Mouse (Mus musculus): Measurements from ENCODE around the gene Asic4. TPM values are rescaled to one million over a fixed set of nuclear protein-coding genes. Genes with fewer than 3 reads are reported as not detected.

The Asic4 gene
- total RNA-seq, 4 experiments from 2014 or later = not detected

Other genes starting within 250 kb of the Asic4 start
- gene Glb1l, start 239.6 kb upstream of the Asic4 start, total RNA-seq (2022) = 1 to 10 TPM in 2 of 4 experiments, under 1 TPM in 2; 0.73 to 2.3 (median 1.3) TPM
- gene Stk16, start 239.6 kb upstream of the Asic4 start, total RNA-seq (2022) = 10 to 100 TPM; 15.2 to 20.5 (median 19.6) TPM
- gene Tuba4a, start 230.6 kb upstream of the Asic4 start, total RNA-seq (2022) = 1,000 to 10,000 TPM; 1,243 to 1,380 (median 1,348) TPM
- not detected for gene A630095N17Rik, start 218.3 kb upstream of the Asic4 start, total RNA-seq (2022)
- gene Dnajb2, start 214.0 kb upstream of the Asic4 start, total RNA-seq (2022) = 10 to 100 TPM; 84.3 to 97.1 (median 85.1) TPM
- under 1 TPM in 3 of 4 experiments, not detected in 1; 0.07 to 0.31 (median 0.08) TPM for gene Ptprn, start 185.9 kb upstream of the Asic4 start, total RNA-seq (2022)
- not detected for gene Resp18, start 172.0 kb upstream of the Asic4 start, total RNA-seq (2022)
- gene Dnpep, start 132.4 kb upstream of the Asic4 start, total RNA-seq (2022) = 10 to 100 TPM; 38.7 to 46.5 (median 44.1) TPM
- gene Des, start 90.1 kb upstream of the Asic4 start, total RNA-seq (2022) = 1,000 to 10,000 TPM; 2,187 to 2,605 (median 2,481) TPM
- gene Speg, start 75.1 kb upstream of the Asic4 start, total RNA-seq (2022) = 100 to 1,000 TPM; 283 to 320 (median 317) TPM
- gene Gmppa, start 14.5 kb upstream of the Asic4 start, total RNA-seq (2022) = 10 to 100 TPM; 41.1 to 50.3 (median 42.8) TPM
- gene Chpf, start 28.9 kb downstream of the Asic4 start, total RNA-seq (2022) = 1 to 10 TPM; 2.0 to 3.5 (median 2.5) TPM
- not detected for gene Tmem198, start 29.1 kb downstream of the Asic4 start, total RNA-seq (2022)
- 10 to 100 TPM; 22.2 to 38.4 (median 28.3) TPM for gene Obsl1, start 56.0 kb downstream of the Asic4 start, total RNA-seq (2022)
- 1 to 10 TPM in 3 of 4 experiments, under 1 TPM in 1; 0.59 to 2.0 (median 1.5) TPM for gene Inha, start 56.6 kb downstream of the Asic4 start, total RNA-seq (2022)
- 1 to 10 TPM; 7.1 to 9.9 (median 8.8) TPM for gene Stk11ip, start 71.1 kb downstream of the Asic4 start, total RNA-seq (2022)
- gene Slc4a3, start 95.8 kb downstream of the Asic4 start, total RNA-seq (2022) = 1 to 10 TPM; 4.8 to 9.8 (median 7.4) TPM